Mouse (Mus musculus) liver, embryonic 14.5 days (tissue): Measurements from ENCODE around the gene 9330182O14Rik.

Experiments used
- CTCF ChIP-seq: IDR thresholded peaks from 2 replicates; pipeline ENCODE4 v1.5.1; 2016; ENCODE audit warnings: antibody characterized with exemption, low read depth, control low read depth
- EP300 ChIP-seq: IDR thresholded peaks from 2 replicates; pipeline ENCODE4 v1.6.1; 2016; ENCODE audit warnings: antibody characterized with exemption, low read depth

DNA sequence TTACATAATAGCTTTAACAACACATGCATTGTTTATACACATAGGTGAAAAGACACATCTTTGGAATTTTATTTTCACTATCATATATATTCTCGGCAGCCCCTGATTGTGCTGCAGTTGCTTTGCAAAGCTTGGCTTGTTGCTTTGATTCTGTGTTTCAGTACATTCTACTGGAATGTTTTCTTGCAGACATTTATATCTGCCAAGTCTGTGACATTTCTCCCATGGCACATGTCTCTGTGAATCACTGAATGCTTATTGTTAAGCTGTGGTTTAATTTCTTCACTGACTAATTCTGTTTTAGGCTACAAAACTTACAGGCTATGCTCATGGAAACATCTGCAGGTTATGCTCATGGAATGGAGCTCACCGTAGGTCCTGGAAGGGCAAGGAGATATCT, 30.9 kb upstream of the 9330182O14Rik start:
- TF ChIP-seq CTCF, result no peak
- TF ChIP-seq EP300, result no peak
